Mouse (Mus musculus) spleen, postnatal 36 days (tissue): ENCODE results near the gene Pak4.
"Not testable (repeated sequence)": the region's sequence is repeated elsewhere in the genome, so short reads cannot be mapped to it uniquely, and the experiment has no call there.

Source experiments
- DNase-seq, 2 experiments: peaks; one replicate each; pipeline ENCODE4 v3.0.0; 2022; ENCODE audit warnings: low spot score in 2 of 2, mixed read lengths in 1 of 2

Pak4 gene

GRCm38 (mm10) chr7:28561967-28562366, 36.0 kb downstream of the Pak4 start:
- no peak for DNase-seq

GRCm38 (mm10) chr7:28560856-28561255, 37.1 kb downstream of the Pak4 start:
- DNase-seq, result no peak

GRCm38 (mm10) chr7:28558486-28558885, 39.5 kb downstream of the Pak4 start:
- DNase-seq, result no peak

GRCm38 (mm10) chr7:28557708-28558107, 40.3 kb downstream of the Pak4 start:
- DNase-seq, result peak in 1 of 2 experiments; percentile 32

DNA sequence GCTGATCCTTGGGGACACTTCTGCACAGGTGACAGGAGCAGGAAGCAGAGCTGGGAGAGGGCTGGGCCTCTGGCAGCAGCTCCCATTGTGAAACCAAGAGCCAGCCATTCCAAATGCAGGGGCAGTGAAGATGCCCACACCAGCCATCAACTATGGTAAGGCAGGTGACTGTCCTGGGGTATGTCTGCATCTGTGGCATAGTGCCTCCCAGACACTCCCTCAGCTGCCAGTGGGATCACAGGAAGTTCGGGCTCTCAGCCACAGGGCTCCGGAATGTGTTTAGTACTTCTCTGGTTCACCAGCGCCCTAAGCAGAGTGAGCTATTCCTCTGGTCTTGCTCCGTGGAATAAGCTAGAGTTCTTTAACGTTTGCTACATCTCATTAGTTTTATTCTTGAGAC, 40.9 kb downstream of the Pak4 start:
- no peak for DNase-seq

DNA sequence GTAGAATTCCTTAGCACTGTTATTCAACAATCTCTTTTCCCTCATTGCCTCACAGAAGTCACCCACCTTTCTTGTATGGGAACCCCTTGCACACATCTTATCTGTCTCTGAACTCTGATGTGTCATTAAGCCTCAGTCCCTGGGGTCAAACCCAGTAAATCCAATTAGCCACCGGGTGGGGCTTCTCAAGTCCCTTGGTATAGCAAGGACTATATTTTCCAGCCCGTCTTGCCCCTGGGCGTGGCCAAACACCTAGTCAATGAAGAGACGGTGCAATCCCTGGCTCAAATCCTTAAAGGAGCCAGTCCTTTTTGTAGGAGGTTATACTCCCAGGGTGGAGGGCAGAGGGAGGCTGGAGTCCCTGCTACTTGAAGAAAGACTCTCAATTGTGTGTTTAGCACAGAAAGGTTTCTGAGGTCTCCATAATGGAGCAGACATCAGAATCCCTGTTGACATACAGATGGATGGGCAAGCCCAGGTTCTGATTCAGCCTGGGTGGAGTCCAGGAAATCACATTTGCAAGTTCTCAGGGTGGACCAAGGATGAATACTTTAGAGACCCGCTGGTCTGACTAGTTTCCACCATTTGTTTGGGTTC, 41.9 kb downstream of the Pak4 start:
- DNase-seq, result no peak

DNA sequence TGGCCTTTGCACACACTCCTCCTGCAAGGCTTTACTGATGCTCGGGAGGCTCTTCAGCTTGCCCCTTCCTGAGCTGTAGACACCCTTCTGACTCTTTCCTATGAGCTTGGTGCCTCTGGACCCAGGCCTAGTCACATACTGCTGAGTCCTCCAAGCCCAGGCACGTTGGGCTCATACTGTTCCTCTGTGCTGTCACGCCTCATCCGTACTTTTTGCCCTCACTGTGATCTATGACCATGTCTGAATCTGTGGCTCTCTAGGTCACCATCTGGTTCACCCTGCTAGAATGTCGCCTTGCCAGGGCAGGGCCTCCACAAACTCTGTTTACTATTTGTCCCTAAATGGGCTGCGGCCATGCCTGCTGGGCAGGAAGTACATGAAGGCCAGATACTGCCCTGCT, 44.9 kb downstream of the Pak4 start:
- DNase-seq, result no peak

DNA sequence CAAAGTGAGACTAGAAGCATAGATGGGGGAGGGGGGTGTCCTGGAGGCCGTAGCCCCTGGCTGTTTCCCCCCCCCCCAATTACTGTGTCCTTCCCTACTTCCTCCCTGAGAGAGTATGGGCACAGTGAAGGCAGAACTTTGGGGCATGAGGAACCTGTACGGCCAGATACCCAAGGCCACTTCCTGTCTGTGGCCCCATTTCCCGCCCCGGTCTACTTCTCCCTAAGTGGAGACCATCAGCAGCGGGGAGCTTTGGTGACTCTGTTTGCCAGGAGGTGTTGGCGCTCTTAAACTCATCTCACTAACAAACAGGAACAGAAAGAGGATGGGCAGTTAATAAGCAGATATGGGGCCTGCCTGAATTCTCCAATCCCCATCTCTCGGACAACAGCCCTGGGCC, 50.4 kb downstream of the Pak4 start:
- DNase-seq, result no peak

GRCm38 (mm10) chr7:28547154-28547553, 50.8 kb downstream of the Pak4 start, which contains the start of gene Nccrp1:
Nccrp1 (minus strand) TSS chr7:28547254.
- no peak for DNase-seq

- no peak for DNase-seq
Observed at GRCm38 (mm10) chr7:28546649-28547048, 51.3 kb downstream of the Pak4 start.

DNA sequence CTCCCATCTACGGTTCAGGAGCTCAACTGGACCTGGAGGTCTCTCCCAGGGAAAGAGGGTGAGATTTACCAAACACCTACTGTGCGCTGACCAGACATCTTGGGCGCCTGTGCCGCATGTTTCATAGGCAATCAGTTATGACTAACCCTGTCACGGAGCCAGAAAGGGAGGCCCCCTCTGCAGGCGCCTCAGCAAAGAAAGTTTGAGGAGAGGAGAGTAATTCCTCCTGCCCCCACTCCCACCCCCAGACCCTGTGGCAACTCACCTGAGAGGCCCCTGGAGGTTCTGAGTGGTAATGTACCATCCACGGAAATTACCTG, 52.1 kb downstream of the Pak4 start:
- no peak for DNase-seq

GRCm38 (mm10) chr7:28545048-28545890, 52.7 kb downstream of the Pak4 start:
- no peak for DNase-seq

- DNase-seq, result no peak
Observed at GRCm38 (mm10) chr7:28544051-28544601, 53.9 kb downstream of the Pak4 start.

DNA sequence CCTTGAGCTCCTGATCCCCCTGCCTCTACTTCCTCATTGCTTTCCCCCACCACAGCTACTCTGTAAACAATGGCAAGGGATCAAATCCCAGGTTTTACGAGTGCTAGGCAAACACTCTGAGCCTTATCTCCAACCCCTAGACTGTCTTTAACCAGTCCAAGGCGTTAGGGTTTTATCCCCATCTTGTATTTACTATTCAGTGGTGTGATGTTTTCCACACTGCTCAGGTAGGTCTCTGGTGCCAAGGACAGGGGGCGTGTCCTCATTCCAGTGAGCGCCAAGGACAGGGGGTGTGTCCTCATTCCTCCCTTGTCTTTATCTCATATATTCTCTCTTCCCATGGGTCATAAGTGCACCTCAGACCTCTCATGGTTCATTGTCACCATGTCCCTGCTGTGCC, 57.5 kb downstream of the Pak4 start, which contains the start of gene Sycn:
Gene Sycn (plus strand): TSS at position 360 of the 400 bp plus-strand sequence.
- no peak for DNase-seq

DNA sequence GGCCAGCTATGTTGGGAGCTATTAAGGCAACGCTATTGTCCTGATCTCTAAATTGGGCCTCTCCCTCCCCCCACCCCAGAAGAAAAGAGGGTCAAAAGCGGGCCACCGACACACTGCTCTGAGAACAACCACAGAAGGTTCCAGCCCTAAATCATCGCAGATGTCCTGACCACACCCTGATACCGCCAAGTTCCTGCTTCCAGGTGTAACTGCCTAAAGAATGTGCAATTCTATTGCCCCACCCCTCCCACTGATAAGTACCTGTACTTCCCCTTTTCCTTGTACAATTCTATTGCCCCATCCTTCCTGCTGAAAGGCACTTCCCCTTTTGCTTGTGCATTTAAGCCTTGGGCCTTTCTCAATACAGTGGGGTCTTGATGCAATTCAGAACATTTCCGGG, 59.1 kb downstream of the Pak4 start:
- DNase-seq, result not testable (repeated sequence)

GRCm38 (mm10) chr7:28532005-28532404, 66.0 kb downstream of the Pak4 start:
- DNase-seq, result no peak

GRCm38 (mm10) chr7:28527922-28528719, 69.9 kb downstream of the Pak4 start:
- peak; percentile 82 to 85 for DNase-seq

DNA sequence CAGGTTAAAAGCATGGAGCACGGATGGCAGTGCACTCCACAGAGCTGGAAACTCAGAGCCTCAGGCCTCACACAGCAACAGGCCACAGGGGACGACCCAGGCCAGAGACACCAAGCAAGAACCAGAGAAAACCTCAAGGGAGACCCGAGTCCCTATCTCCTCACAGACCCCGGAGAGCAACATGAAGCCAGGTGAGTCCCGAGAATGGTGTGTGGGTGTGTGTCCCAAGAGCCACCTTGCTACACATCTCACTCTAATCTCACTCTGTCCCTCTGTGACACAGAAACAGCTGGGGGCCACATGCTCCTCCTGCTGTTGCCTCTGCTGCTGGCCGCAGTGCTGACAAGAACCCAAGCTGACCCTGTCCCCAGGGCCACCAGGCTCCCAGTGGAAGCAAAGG, 75.4 kb downstream of the Pak4 start, which contains the start of gene Ifnl3:
Gene Ifnl3 (plus strand): TSS at position 301 of the 400 bp plus-strand sequence.
- not testable (repeated sequence) for DNase-seq

DNA sequence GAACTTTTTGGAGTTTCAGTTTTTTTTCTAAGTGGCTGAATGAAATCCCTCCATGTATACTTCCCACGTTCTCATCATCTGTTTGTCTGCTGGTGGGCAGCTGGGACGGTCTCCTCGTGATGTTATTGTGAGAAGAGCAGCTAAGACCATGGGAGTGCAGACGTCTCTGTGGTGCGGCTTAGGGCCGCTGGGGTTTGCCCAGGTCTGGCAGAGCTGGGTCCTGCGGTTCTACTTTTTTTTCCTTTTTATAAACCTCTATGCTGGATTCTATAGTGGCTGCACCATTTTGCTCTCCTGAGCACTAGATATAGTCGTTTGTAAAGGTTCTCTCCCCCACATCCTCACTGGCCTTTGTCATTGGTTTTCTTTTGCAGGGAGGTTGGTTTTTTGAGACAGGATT, 86.5 kb downstream of the Pak4 start:
- no peak for DNase-seq

DNA sequence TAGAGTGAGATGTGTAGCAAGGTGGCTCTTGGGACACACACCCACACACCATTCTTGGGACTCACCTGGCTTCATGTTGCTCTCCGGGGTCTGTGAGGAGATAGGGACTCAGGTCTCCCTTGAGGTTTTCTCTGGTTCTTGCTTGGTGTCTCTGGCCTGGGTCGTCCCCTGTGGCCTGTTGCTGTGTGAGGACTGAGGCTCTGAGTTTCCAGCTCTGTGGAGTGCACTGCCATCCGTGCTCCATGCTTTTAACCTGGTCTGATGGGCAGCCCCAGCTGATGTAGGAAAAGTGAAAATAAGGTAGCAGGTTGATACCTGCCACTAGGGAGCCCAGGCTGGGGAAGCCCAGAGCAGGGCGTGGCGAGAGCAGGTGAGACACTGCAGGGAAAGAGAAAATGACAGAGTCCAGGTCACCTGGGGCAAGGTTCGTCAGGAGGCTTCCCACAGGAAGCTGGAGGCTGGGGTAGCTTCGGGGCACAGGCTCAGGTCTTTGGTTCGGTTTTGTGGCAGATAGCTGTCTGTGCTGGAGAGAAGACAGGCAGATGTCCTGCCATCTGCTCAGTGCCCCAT, 87.5 kb downstream of the Pak4 start, which contains the start of gene Ifnl2:
Gene Ifnl2 (minus strand): TSS at position 51 of the 570 bp plus-strand sequence.
- not testable (repeated sequence) for DNase-seq

- not testable (repeated sequence) for DNase-seq
Observed at GRCm38 (mm10) chr7:28509121-28509520, 88.9 kb downstream of the Pak4 start.
